Mouse (Mus musculus) brain, embryonic 18.5 days (tissue): ENCODE data around the gene Spop.

Experiments
- DNase-seq: peaks from one replicate; pipeline ENCODE4 v3.0.0-alpha.2; 2012; ENCODE audit warnings: low read depth, low spot score

The Spop gene

GRCm38 (mm10) chr11:95417341-95417740 lies 3.5 kb downstream of the Spop start:
- DNase-seq: no peak

GRCm38 (mm10) chr11:95420880-95421435 lies 7.1 kb downstream of the Spop start:
- no peak for DNase-seq

GRCm38 (mm10) chr11:95423505-95423904 lies 9.6 kb downstream of the Spop start:
- DNase-seq: no peak

GRCm38 (mm10) chr11:95431344-95431743 lies 17.5 kb downstream of the Spop start:
- no peak for DNase-seq

- DNase-seq: no peak
Measured at GRCm38 (mm10) chr11:95432194-95432593, 18.3 kb downstream of the Spop start.

GRCm38 (mm10) chr11:95445371-95445770 lies 31.5 kb downstream of the Spop start:
- DNase-seq: no peak

- DNase-seq: no peak
Measured at GRCm38 (mm10) chr11:95446580-95447305, 32.9 kb downstream of the Spop start.

GRCm38 (mm10) chr11:95448346-95448745 lies 34.5 kb downstream of the Spop start:
- no peak for DNase-seq

- no peak for DNase-seq
Measured at GRCm38 (mm10) chr11:95455331-95455730, 41.5 kb downstream of the Spop start.

GRCm38 (mm10) chr11:95460872-95461271 lies 47.0 kb downstream of the Spop start:
- no peak for DNase-seq

- DNase-seq: no peak
Measured at GRCm38 (mm10) chr11:95462168-95462567, 48.3 kb downstream of the Spop start.

- no peak for DNase-seq
Measured at GRCm38 (mm10) chr11:95467731-95468130, 53.9 kb downstream of the Spop start.

GRCm38 (mm10) chr11:95472942-95473341 lies 59.1 kb downstream of the Spop start:
- DNase-seq: no peak

- no peak for DNase-seq
Measured at GRCm38 (mm10) chr11:95473456-95473855, 59.6 kb downstream of the Spop start.

- DNase-seq: no peak
Measured at GRCm38 (mm10) chr11:95476323-95476722, 62.4 kb downstream of the Spop start.

- no peak for DNase-seq
Measured at GRCm38 (mm10) chr11:95479458-95479857, 65.6 kb downstream of the Spop start.

- no peak for DNase-seq
Measured at GRCm38 (mm10) chr11:95480662-95481061, 66.8 kb downstream of the Spop start.

- DNase-seq: no peak
Measured at GRCm38 (mm10) chr11:95485634-95486033, 71.8 kb downstream of the Spop start.

GRCm38 (mm10) chr11:95487237-95487636 lies 73.4 kb downstream of the Spop start:
- DNase-seq: no peak

GRCm38 (mm10) chr11:95490104-95490503 lies 76.2 kb downstream of the Spop start:
- no peak for DNase-seq

GRCm38 (mm10) chr11:95492256-95492655 lies 78.4 kb downstream of the Spop start:
- no peak for DNase-seq

- DNase-seq: no peak
Measured at GRCm38 (mm10) chr11:95493010-95493409, 79.1 kb downstream of the Spop start.

GRCm38 (mm10) chr11:95493950-95494349 lies 80.1 kb downstream of the Spop start:
- no peak for DNase-seq
